Mouse (Mus musculus) lung, embryonic 16.5 days (tissue): ENCODE measurements around the gene P4hb. TPM values are rescaled to one million over a fixed set of nuclear protein-coding genes. Genes with fewer than 3 reads are reported as not detected.

ENCODE experiments used
- ATAC-seq: fragments of 200-750 bp; cut with Nextera tagmentation; 2 replicates; pipeline ENCODE4 v1.8.0; 2017; ENCODE audit warnings: low read depth, mild to moderate bottlenecking, moderate library complexity
- H3K27ac ChIP-seq: fragments of 300-500 bp; sonication (generic); 2 replicates; pipeline ENCODE4 v1.5.1; 2014; ENCODE audit warnings: mild to moderate bottlenecking, control low read depth, low read length
- H3K27me3 ChIP-seq: fragments of 300-500 bp; sonication (generic); 2 replicates; pipeline ENCODE4 v1.6.1; 2014; ENCODE audit warnings: low read depth, low read length, mixed read lengths; ENCODE audit not compliant: control insufficient read depth, insufficient read depth
- H3K36me3 ChIP-seq: fragments of 300-500 bp; sonication (generic); 2 replicates; pipeline ENCODE4 v1.6.1; 2014; ENCODE audit warnings: low read length; ENCODE audit not compliant: control insufficient read depth, insufficient read depth
- H3K4me1 ChIP-seq: fragments of 300-500 bp; sonication (generic); replicated peaks from 2 replicates; pipeline ENCODE4 v1.6.1; 2014; ENCODE audit warnings: low read length, mixed read lengths; ENCODE audit not compliant: control insufficient read depth, insufficient read depth
- H3K4me2 ChIP-seq: fragments of 300-500 bp; sonication (generic); 2 replicates; pipeline ENCODE4 v1.6.1; 2014; ENCODE audit warnings: low read depth, low read length, control low read depth
- H3K4me3 ChIP-seq: fragments of 300-500 bp; sonication (generic); 2 replicates; pipeline ENCODE4 v1.5.1; 2014; ENCODE audit warnings: mild to moderate bottlenecking, low read length, control low read depth
- H3K9ac ChIP-seq: fragments of 300-500 bp; sonication (generic); 2 replicates; pipeline ENCODE4 v1.6.1; 2014; ENCODE audit warnings: low read length, control low read depth
- H3K9me3 ChIP-seq: fragments of 300-500 bp; sonication (generic); 2 replicates; pipeline ENCODE4 v1.6.1; 2016; ENCODE audit warnings: low read length; ENCODE audit not compliant: control insufficient read depth
- WGBS: fragments of 180-500 bp; shearing (Covaris S2); extraction: QIAGEN DNeasy Blood & Tissue Kit; methylation state at CpG from one replicate; pipeline ENCODE4 v1.1.7; 2014; 5-methylcytosine and 5-hydroxymethylcytosine counted together
- polyA plus RNA-seq: library from polyadenylated mRNA; unstranded; fragments of >200 nt; fragmentation: Nextera tagmentation; extraction: Ambion mirVana; gene quantifications from 2 replicates; pipeline ENCODE4 v1.2.1, GENCODE M21; 2015

Gene P4hb
- 829 and 841 TPM in 2 replicates for polyA plus RNA-seq

DNA sequence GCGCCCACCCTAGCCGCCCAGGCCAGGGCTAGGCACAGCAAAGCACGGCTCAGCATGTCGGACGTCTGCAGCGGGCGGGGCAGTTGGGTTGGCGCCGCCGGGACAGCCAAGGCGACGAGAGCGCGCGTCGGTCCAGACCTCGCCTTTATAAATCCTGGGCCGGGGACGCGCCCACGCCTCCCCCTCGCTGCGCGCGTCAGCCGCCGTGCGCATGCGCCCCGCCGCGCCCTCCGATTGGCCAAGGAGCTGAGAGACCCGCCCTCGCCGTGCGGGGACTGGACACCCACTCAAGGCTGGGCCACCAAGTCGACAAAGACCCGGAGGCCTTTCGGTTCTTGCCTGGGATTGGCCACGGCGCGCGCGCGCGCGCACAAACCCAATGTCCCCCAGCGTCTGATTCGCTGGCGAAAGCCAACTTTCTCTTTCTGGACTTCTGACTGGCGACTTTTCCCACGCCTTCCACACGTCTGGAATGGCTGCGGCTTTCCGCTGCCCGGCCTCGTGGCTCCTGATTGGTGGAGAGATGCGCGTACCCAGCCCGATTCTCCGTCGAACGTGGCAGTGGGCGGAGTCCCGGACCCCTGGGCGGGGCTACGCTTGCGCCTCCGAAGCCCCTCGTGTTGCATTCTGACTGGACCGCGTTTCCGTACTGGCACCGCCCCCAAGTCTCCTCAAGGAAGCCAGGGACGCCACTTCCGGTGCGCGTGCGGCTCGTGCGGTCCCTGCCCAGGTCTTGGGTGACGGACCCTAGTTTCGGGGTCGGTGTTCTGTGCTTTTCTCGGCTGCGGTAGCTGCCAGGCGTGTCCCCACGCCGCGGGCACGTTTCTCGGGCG, at the start of gene P4hb:
TSS of gene P4hb (minus strand) at position 502 of the 833 bp plus-strand sequence.
- WGBS = under 1% methylated on average over 93 of the region's 94 CpGs

DNA sequence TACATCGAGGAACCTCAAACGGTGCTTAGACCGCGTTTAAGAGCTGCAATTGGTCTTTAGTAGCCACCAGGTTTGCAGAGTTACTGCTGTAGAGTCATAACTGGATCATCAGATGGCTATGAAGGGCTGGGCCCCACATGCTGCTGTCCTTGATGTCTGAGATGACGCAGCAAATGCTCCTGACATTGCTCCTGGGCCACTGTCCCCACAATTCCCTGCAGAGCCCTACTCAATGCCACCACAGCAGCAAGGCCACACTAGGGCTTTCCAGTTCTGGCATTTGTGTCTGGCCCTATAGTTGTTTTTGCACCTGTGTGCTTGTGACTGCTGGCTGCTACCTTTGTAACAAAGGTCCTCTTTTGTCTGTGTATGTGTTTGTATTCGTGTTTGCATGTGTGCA, 49.8 kb upstream of the P4hb start:
- no peak overlapping the region for H3K4me3 ChIP-seq
- no peak for ATAC-seq
- no peaks in the 10 kb centered on the region for H3K9me3 ChIP-seq
- no peak overlapping the region for H3K9ac ChIP-seq
- 89% methylated on average over 6 of the region's 6 CpGs for WGBS
- H3K27ac ChIP-seq = no peak overlapping the region
- no peaks in the 10 kb centered on the region for H3K27me3 ChIP-seq
- peaks cover 24% of the 10 kb centered on the region for H3K36me3 ChIP-seq
- peaks cover 14% of the 10 kb centered on the region for H3K4me1 ChIP-seq
- no peak overlapping the region for H3K4me2 ChIP-seq

More for the DNA sequence above, at the start of gene P4hb:
- Histone ChIP-seq H3K4me3 (peak within 1 kb of the TSS; percentile 82), H3K27me3 (no peaks in the 10 kb centered on the region), H3K27ac (peak within 1 kb of the TSS; percentile 96), H3K4me2 (peak within 1 kb of the TSS; percentile 91), H3K36me3 (peaks cover 32% of the 10 kb centered on the region), H3K9ac (peak within 1 kb of the TSS; percentile 98), H3K9me3 (no peaks in the 10 kb centered on the region), H3K4me1 (peaks cover 18% of the 10 kb centered on the region)
- ATAC-seq = peak; percentile 97

DNA sequence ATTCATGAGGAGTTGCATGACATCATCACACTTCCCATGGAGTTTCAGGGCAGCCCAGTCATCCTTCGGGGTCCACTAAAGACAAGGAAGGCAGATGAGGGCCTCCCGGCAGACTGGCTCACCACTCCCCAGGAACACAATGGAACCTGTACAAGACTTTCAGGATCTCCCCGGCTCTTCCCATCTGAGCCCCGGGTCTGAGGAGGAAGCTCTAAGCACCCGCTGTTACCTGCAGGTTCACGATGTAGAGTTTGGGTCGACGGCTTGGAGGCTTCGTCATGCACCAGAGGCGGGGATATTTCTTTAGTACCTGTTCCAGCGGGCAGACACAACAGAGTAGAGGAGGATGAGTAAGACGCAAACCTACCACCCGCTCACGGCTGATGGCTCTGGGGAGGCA, 47.1 kb upstream of the P4hb start:
- Histone ChIP-seq H3K4me3 (no peak overlapping the region), H3K4me2 (no peak overlapping the region), H3K27me3 (no peaks in the 10 kb centered on the region), H3K27ac (no peak overlapping the region), H3K9ac (no peak overlapping the region), H3K36me3 (peaks cover 20% of the 10 kb centered on the region), H3K4me1 (peaks cover 18% of the 10 kb centered on the region), H3K9me3 (no peaks in the 10 kb centered on the region)
- WGBS = 95% methylated on average over 14 of the region's 14 CpGs
- no peak for ATAC-seq

DNA sequence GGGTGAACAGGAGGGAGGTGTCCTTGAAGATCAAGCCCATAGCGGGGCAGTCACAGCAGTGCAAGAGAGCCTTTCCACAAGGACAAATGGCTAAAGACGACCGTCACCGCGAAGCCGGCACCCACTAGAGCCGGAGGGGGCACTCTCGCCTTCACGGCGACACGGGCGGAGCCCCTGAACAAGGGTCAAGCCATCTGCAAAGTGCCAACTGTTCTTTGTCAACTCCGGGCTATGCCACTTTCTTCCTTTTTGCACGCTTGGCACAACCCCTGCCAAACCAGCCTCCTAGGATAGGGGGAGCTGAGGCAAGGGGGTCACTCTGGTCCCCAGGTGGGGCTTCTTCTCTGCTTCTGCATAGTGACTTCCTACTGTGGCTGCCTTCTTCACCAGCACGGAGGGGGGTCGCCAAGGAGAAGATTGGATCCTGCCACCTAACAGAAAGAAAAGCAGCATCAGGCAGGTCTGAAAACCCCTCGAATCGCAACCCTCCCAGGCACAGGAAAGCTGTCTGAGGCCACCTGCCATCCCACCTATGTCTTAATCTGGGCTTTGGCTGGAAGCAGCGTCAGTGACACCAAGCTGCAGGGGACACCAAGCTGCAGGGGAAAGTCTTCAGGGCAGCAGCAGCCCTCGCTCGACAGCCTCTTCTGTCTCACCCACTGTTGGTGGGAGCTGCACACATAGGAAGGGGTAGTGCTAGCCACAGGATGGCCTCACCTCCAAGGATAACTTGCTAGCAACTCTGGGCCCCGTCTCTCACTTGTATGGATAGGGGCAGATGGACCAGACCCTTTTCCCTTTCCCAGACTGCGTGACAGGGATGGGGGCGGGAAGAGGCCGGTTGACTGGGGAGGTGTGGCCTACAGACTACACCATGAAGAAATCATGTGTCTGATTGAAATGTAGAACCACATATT, 45.8 kb upstream of the P4hb start:
- Histone ChIP-seq H3K9me3 (no peaks in the 10 kb centered on the region), H3K36me3 (peaks cover 24% of the 10 kb centered on the region), H3K4me1 (peaks cover 10% of the 10 kb centered on the region), H3K27ac (no peak overlapping the region), H3K4me2 (no peak overlapping the region), H3K9ac (no peak overlapping the region), H3K27me3 (no peaks in the 10 kb centered on the region), H3K4me3 (no peak overlapping the region)
- 88% methylated on average over 25 of the region's 25 CpGs for WGBS
- no peak for ATAC-seq

DNA sequence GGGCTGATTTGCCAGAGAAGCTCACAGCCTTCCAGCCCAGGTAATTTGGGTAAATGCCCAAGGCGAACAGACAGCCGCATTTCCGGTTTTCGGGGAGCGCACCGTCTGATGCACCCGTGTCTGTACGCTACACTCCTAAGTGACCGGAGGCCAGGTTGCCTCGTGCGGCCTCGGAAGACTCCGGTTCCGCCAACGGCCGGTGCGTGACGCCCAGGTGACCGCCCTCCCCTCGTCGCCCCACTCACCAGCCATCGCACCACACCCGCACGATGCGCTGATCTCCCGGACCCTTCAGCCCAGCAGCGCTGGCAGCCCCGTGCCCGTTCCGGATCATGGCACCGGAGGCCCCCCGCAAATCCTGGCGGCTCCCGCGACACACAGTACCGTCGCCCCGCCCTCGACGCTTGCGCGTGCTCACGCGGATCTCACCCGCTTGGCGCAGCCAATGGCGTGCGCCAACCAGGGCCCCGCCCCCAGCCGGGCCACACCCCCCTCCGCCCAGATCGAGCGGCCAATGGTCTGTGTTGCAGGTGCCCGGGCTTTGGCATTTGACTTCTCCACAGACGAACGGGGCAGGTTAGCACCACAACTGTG, 44.6 kb upstream of the P4hb start, which contains the start of gene Pcyt2:
TSS of gene Pcyt2 (minus strand) at position 418 of the 594 bp plus-strand sequence.
- ATAC-seq = peak; percentile 96
- Histone ChIP-seq H3K36me3 (peaks cover 20% of the 10 kb centered on the region), H3K27me3 (no peaks in the 10 kb centered on the region), H3K4me3 (peak within 1 kb of the TSS; percentile 85), H3K9me3 (no peaks in the 10 kb centered on the region), H3K27ac (no peak within 1 kb of the TSS), H3K9ac (peak within 1 kb of the TSS; percentile 83), H3K4me2 (peak within 1 kb of the TSS; percentile 69), H3K4me1 (peaks cover 8% of the 10 kb centered on the region)
- under 1% methylated on average over 54 of the region's 56 CpGs for WGBS

DNA sequence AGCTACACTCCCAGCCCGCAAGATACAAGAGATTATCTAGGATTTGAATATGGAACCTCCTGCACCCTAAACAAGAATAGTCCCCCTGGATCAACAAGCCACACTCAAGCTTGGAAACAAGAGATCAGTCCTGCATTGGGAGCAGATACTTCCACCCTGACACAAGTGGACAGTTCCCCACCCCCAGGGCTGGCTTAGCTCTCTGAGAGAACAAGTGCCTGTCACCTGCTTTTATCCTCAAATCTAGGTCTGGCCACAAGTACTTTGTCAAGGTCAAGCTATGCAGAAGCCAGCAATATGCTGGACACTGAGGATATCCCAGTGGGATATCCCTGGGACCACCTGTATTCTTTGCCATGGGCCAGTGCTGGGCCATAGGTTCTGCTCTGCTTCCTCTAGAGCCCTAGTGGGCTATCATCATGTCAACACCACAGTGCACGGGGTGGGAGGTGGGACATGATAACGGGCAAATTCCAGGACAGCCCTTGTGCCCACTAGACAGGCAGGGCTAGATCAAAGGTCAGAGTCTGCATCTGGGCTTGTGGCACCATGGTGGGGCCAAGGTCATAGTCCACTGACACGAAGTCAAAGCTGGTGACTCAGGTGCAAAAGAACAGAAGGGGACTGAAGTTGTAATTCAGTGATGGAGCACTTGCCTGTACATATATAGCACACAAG, 43.7 kb upstream of the P4hb start:
- peak overlapping the region; percentile 69 for H3K4me2 ChIP-seq
- H3K9me3 ChIP-seq = no peaks in the 10 kb centered on the region
- peaks cover 19% of the 10 kb centered on the region for H3K36me3 ChIP-seq
- H3K27ac ChIP-seq = no peak overlapping the region
- H3K27me3 ChIP-seq = no peaks in the 10 kb centered on the region
- no peak for ATAC-seq
- peak overlapping the region; percentile 85 for H3K4me3 ChIP-seq
- peaks cover 8% of the 10 kb centered on the region for H3K4me1 ChIP-seq
- 36% methylated on average over 4 of the region's 4 CpGs for WGBS
- H3K9ac ChIP-seq = peak overlapping the region; percentile 83

DNA sequence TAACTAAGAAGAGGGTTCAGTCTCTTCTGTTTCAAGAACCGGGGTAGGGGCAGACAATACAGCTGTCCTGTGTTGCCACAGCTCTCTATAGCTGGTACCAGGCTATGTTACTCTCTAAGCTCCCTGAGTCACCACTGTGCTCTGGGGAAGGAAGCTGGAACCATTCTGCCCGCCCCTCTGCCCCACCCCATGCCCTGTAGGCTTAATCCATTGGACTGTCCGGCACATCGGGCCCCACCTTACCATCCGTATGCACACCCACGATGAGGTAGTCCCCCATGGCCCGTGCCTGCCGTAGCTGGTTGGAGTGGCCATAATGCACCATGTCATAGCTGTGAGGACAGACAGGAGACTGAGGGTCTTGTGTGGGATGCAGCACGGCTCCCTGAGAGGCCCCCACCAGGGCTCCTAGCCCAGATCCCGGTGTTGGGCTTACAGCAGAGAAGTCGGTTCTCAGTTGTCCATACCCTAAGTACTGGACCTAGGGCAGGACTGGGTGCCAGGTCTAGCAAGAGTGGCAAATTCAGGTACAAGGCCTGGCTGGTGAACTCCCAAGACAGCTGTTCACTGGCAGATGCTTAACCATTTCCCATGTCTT, 42.7 kb upstream of the P4hb start:
- Histone ChIP-seq H3K27ac (no peak overlapping the region), H3K36me3 (peaks cover 23% of the 10 kb centered on the region), H3K4me2 (no peak overlapping the region), H3K9ac (no peak overlapping the region), H3K9me3 (no peaks in the 10 kb centered on the region), H3K27me3 (no peaks in the 10 kb centered on the region), H3K4me3 (no peak overlapping the region), H3K4me1 (peaks cover 8% of the 10 kb centered on the region)
- WGBS = 89% methylated on average over 11 of the region's 11 CpGs
- ATAC-seq = no peak

DNA sequence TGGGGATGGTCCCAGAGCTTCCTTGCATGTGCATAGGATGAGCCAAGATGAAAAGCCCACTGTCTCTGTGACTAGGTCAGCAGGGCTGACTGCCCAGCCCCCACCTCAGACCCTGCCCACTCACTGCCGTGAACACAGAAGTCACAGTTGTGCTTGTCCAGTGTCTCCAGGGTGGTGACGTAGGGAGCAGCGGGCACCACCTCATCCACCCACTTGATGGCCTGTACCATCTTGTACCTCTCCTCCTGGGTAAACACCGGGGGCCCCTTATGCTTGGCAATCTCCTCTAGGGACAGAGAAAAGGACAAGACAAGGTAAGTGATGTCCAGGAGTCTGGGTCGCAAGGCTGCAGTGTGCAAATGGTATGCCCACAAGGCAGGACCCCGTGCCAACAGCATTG, 42.1 kb upstream of the P4hb start:
- H3K36me3 ChIP-seq = peaks cover 22% of the 10 kb centered on the region
- no peak for ATAC-seq

More for the DNA sequence above, 42.1 kb upstream of the P4hb start:
- Histone ChIP-seq H3K27ac (no peak overlapping the region), H3K4me2 (no peak overlapping the region), H3K27me3 (no peaks in the 10 kb centered on the region), H3K9me3 (no peaks in the 10 kb centered on the region), H3K4me1 (peaks cover 8% of the 10 kb centered on the region), H3K9ac (no peak overlapping the region), H3K4me3 (no peak overlapping the region)
- WGBS = 86% methylated on average over 6 of the region's 6 CpGs
